ENCODE assay signal across 25 mouse cellular contexts in the genomic region with DNA sequence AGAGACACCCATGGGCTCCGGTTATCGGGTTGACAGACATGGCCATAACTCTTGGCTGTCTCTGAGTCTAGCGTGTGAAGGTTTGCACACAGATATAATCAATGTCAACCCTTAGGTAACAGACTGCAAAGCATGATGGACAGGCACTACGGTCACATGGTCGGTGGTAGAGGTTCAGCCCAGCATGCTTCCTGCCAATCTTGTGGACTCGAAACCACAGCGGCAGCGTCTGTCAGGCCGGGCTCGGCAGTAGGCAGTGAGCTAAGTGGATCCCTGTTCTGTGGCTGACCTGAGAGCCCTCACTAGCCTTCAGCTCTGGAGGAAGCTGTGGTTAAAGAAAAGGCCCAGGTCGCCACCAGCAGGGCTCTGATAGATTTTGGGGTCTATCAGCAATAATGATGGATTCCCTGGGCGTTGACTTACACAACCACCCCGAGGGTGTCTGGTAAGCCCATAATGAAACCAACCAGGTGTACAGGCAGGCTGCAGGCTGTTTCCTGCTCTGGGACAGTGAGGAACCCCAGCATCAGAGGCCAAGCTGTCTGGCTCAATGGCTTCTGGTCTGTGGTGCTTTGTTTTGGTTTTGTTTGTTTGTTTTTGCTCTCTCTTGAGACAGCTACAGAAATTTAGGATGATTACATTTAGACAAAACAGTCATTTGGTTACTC. TPM values are rescaled to one million over a fixed set of nuclear protein-coding genes. Genes with fewer than 3 reads are reported as not detected.
A peak's percentile ranks its signal among the peaks of the same experiment; 100 is the strongest.
DNase-seq lines count a peak whose midpoint lies in the region; ATAC-seq lines count a peak whose summit lies in the region.
"Had no signal": no experiment of that assay in that cellular context is flagged by ENCODE, and none has a peak within 500 bp of the region (broad histone marks: within the 10 kb centered on the region; RNA-seq: fewer than 3 reads in every experiment).

No protein-coding gene starts in this region.

- DNase-seq in spleen, postnatal 36 days (ENCODE audit: low spot score in 2 of 2) = peak; percentile 27 to 41
- no peak for DNase-seq in spleen, postnatal 4 days (ENCODE audit: low spot score in 2 of 2)
- peak; percentile 60 for DNase-seq in splenic B cell, adult 2 months (ENCODE audit: low read depth, low spot score)
- no peak for DNase-seq in left cerebral cortex, adult 11 months (ENCODE audit: low spot score)
- DNase-seq in adrenal gland, postnatal 14 days = no peak
- no peak for DNase-seq in testis, postnatal 14 days (ENCODE audit: low spot score)
- DNase-seq: embryo, embryonic 11 days; forebrain, postnatal 0 days; heart, postnatal 10 days; kidney, postnatal 36 days; layer of hippocampus, adult 9-11 months; right cerebral cortex, adult 18-20 months; thymus, postnatal 36 days had no signal

- peak; percentile 88 for ATAC-seq in common myeloid progenitor, adult 5-6 weeks (replicated peaks; ENCODE audit: low read depth, poor library complexity, severe bottlenecking)
- ATAC-seq: forebrain, postnatal 0 days; lung, postnatal 0 days had no signal

- peaks cover 28% of the 10 kb centered on the region for H3K27me3 ChIP-seq in megakaryocyte, embryonic 14.5 days (replicated peaks)
- H3K27me3 ChIP-seq in splenic B cell, adult 2 months (ENCODE audit: control insufficient read depth, insufficient read depth, low read length, poor library complexity, severe bottlenecking) = no peaks in the 10 kb centered on the region
- H3K27me3 ChIP-seq: embryonic facial prominence, embryonic 15.5 days; neural tube, embryonic 12.5 days had no signal

- H3K36me3 ChIP-seq in megakaryocyte, embryonic 14.5 days (replicated peaks; ENCODE audit: low read length) = peaks cover 67% of the 10 kb centered on the region
- H3K36me3 ChIP-seq in splenic B cell, adult 2 months (ENCODE audit: control insufficient read depth, insufficient read depth, low read length, poor library complexity, severe bottlenecking) = no peaks in the 10 kb centered on the region
- H3K36me3 ChIP-seq: embryonic facial prominence, embryonic 15.5 days; liver, embryonic 15.5 days had no signal

- peaks cover 74% of the 10 kb centered on the region for H3K4me1 ChIP-seq in megakaryocyte, embryonic 14.5 days

- peaks cover 15% of the 10 kb centered on the region for H3K9me3 ChIP-seq in megakaryocyte, embryonic 14.5 days
- H3K9me3 ChIP-seq: embryonic facial prominence, embryonic 15.5 days; forebrain, embryonic 10.5 days; heart, embryonic 10.5 days; liver, embryonic 15.5 days; neural tube, embryonic 12.5 days had no signal

- peak overlapping the region; percentile 79 for H3K4me3 ChIP-seq in megakaryocyte, embryonic 14.5 days (replicated peaks)
- H3K4me3 ChIP-seq: embryonic facial prominence, embryonic 15.5 days; forebrain, embryonic 10.5 days; heart, embryonic 10.5 days; liver, embryonic 15.5 days; neural tube, embryonic 12.5 days had no signal

RNA-seq across cellular contexts. Expression of gene Asphd2, which starts 9.7 kb away (rescaled TPM):
- total RNA-seq in common myeloid progenitor, adult 5-6 weeks (2017) = 0.05 TPM in 1 of 2 replicates, not detected in the other
- polyA plus RNA-seq in megakaryocyte, embryonic 14.5 days (2012; ENCODE audit: insufficient read depth, low replicate concordance) = not detected in 2 replicates
- total RNA-seq in adrenal gland, postnatal 14 days (2021) = 1.3 and 4.4 TPM in 2 replicates
- total RNA-seq: CH12.LX had no signal

RNA-seq across cellular contexts. Expression of gene Gm6583, which starts 29.1 kb away (rescaled TPM):
- total RNA-seq in common myeloid progenitor, adult 5-6 weeks (2017) = not detected in 2 replicates
- 1.0 and 1.4 TPM in 2 replicates for polyA plus RNA-seq in megakaryocyte, embryonic 14.5 days (2012; ENCODE audit: insufficient read depth, low replicate concordance)
- not detected in 2 replicates for total RNA-seq in adrenal gland, postnatal 14 days (2021)
- total RNA-seq: adrenal gland, adult 18-20 months; CH12.LX; forebrain, postnatal 0 days; gastrocnemius, postnatal 4 days; midbrain, postnatal 0 days had no signal
- polyA plus RNA-seq: forebrain, postnatal 0 days; midbrain, postnatal 0 days had no signal

RNA-seq across cellular contexts. Expression of gene Hps4, which starts 42.1 kb away (rescaled TPM):
- total RNA-seq in common myeloid progenitor, adult 5-6 weeks (2017) = 13.9 and 21.1 TPM in 2 replicates
- 214 and 827 TPM in 2 replicates for polyA plus RNA-seq in megakaryocyte, embryonic 14.5 days (2012; ENCODE audit: insufficient read depth, low replicate concordance)
- total RNA-seq in adrenal gland, postnatal 14 days (2021) = 27.7 and 40.5 TPM in 2 replicates

RNA-seq across cellular contexts. Expression of gene Srrd, which starts 42.1 kb away (rescaled TPM):
- 10.3 and 20.0 TPM in 2 replicates for total RNA-seq in common myeloid progenitor, adult 5-6 weeks (2017)
- polyA plus RNA-seq in megakaryocyte, embryonic 14.5 days (2012; ENCODE audit: insufficient read depth, low replicate concordance) = 23.5 and 26.3 TPM in 2 replicates
- 23.7 and 41.2 TPM in 2 replicates for total RNA-seq in adrenal gland, postnatal 14 days (2021)

RNA-seq across cellular contexts. Expression of gene Tfip11, which starts 58.8 kb away (rescaled TPM):
- 18.6 and 23.8 TPM in 2 replicates for total RNA-seq in common myeloid progenitor, adult 5-6 weeks (2017)
- 30.3 and 35.0 TPM in 2 replicates for polyA plus RNA-seq in megakaryocyte, embryonic 14.5 days (2012; ENCODE audit: insufficient read depth, low replicate concordance)
- 33.0 and 35.2 TPM in 2 replicates for total RNA-seq in adrenal gland, postnatal 14 days (2021)

Comparison
In these comparisons a context has a peak if more than half of its experiments do, and no peak if none do; other contexts are left out.
1. DNase-seq: peak in spleen, postnatal 36 days (2 of 2) and splenic B cell, adult 2 months (single experiment); none in spleen, postnatal 4 days (0 of 2), left cerebral cortex, adult 11 months (single experiment), adrenal gland, postnatal 14 days (single experiment) and testis, postnatal 14 days (single experiment).